Mouse (Mus musculus): ENCODE results near the gene Kif22. TPM values are rescaled to one million over a fixed set of nuclear protein-coding genes. Genes with fewer than 3 reads are reported as not detected.

Kif22 gene
- polyA plus RNA-seq, 1 experiment from 2014 or later: 52.9 TPM

GRCm38 (mm10) chr7:127014320-127014719, 28.0 kb downstream of the Kif22 start, which contains the start of gene Mvp:
Gene Mvp, minus strand, starts transcription at chr7:127014621.
- H3K4me3 ChIP-seq (replicated peaks; ENCODE audit: low read length): peak within 1 kb of the TSS; percentile 21
- H3K9ac ChIP-seq (replicated peaks; ENCODE audit: low read depth, low read length): no peak within 1 kb of the TSS
- H3K4me2 ChIP-seq (ENCODE audit: low read length): peak within 1 kb of the TSS; percentile 13; the same call in 1 of the 2 replicates
- peaks cover 11% of the 10 kb centered on the region; the same call in 1 of the 2 replicates for H3K36me3 ChIP-seq (ENCODE audit: control insufficient read depth, insufficient read depth)
- no peak for ATAC-seq
- H3K27ac ChIP-seq (ENCODE audit: low read length): no peak within 1 kb of the TSS
- H3K4me1 ChIP-seq (replicated peaks; ENCODE audit: control insufficient read depth, insufficient read depth, low read length): peaks cover 39% of the 10 kb centered on the region
- H3K27me3 ChIP-seq (replicated peaks; ENCODE audit: control insufficient read depth, insufficient read depth, low read length): no peaks in the 10 kb centered on the region
- WGBS: 79% methylated on average over 11 of the region's 11 CpGs
- H3K9me3 ChIP-seq (ENCODE audit: control insufficient read depth, low read length): no peaks in the 10 kb centered on the region

GRCm38 (mm10) chr7:127013385-127013784, 28.9 kb downstream of the Kif22 start:
- H3K4me3 ChIP-seq (replicated peaks; ENCODE audit: low read length): no peak overlapping the region
- no peaks in the 10 kb centered on the region for H3K9me3 ChIP-seq (ENCODE audit: control insufficient read depth, low read length)
- H3K27me3 ChIP-seq (replicated peaks; ENCODE audit: control insufficient read depth, insufficient read depth, low read length): no peaks in the 10 kb centered on the region
- H3K4me2 ChIP-seq (ENCODE audit: low read length): no peak overlapping the region
- no peak overlapping the region for H3K9ac ChIP-seq (replicated peaks; ENCODE audit: low read depth, low read length)
- no peak overlapping the region for H3K27ac ChIP-seq (ENCODE audit: low read length)
- 93% methylated on average over 6 of the region's 6 CpGs for WGBS
- H3K36me3 ChIP-seq (ENCODE audit: control insufficient read depth, insufficient read depth): peaks cover 11% of the 10 kb centered on the region; the same call in 1 of the 2 replicates
- no peak for ATAC-seq
- H3K4me1 ChIP-seq (replicated peaks; ENCODE audit: control insufficient read depth, insufficient read depth, low read length): peaks cover 37% of the 10 kb centered on the region

GRCm38 (mm10) chr7:127012845-127013244, 29.4 kb downstream of the Kif22 start:
- Histone ChIP-seq H3K9me3 (ENCODE audit: control insufficient read depth, low read length) (no peaks in the 10 kb centered on the region), H3K9ac (replicated peaks; ENCODE audit: low read depth, low read length) (no peak overlapping the region), H3K4me3 (replicated peaks; ENCODE audit: low read length) (no peak overlapping the region), H3K4me2 (ENCODE audit: low read length) (no peak overlapping the region), H3K36me3 (ENCODE audit: control insufficient read depth, insufficient read depth) (peaks cover 11% of the 10 kb centered on the region; the same call in 1 of the 2 replicates), H3K27me3 (replicated peaks; ENCODE audit: control insufficient read depth, insufficient read depth, low read length) (no peaks in the 10 kb centered on the region), H3K27ac (ENCODE audit: low read length) (no peak overlapping the region), H3K4me1 (replicated peaks; ENCODE audit: control insufficient read depth, insufficient read depth, low read length) (peaks cover 37% of the 10 kb centered on the region)
- 97% methylated on average over 10 of the region's 10 CpGs for WGBS
- ATAC-seq: no peak

GRCm38 (mm10) chr7:127012374-127012773, 29.9 kb downstream of the Kif22 start:
- Histone ChIP-seq H3K9ac (replicated peaks; ENCODE audit: low read depth, low read length) (no peak overlapping the region), H3K4me1 (replicated peaks; ENCODE audit: control insufficient read depth, insufficient read depth, low read length) (peaks cover 32% of the 10 kb centered on the region), H3K4me2 (ENCODE audit: low read length) (no peak overlapping the region), H3K4me3 (replicated peaks; ENCODE audit: low read length) (no peak overlapping the region), H3K36me3 (ENCODE audit: control insufficient read depth, insufficient read depth) (peaks cover 11% of the 10 kb centered on the region; the same call in 1 of the 2 replicates), H3K9me3 (ENCODE audit: control insufficient read depth, low read length) (no peaks in the 10 kb centered on the region), H3K27ac (ENCODE audit: low read length) (no peak overlapping the region), H3K27me3 (replicated peaks; ENCODE audit: control insufficient read depth, insufficient read depth, low read length) (no peaks in the 10 kb centered on the region)
- no peak for ATAC-seq
- WGBS: 91% methylated on average over 6 of the region's 6 CpGs

DNA sequence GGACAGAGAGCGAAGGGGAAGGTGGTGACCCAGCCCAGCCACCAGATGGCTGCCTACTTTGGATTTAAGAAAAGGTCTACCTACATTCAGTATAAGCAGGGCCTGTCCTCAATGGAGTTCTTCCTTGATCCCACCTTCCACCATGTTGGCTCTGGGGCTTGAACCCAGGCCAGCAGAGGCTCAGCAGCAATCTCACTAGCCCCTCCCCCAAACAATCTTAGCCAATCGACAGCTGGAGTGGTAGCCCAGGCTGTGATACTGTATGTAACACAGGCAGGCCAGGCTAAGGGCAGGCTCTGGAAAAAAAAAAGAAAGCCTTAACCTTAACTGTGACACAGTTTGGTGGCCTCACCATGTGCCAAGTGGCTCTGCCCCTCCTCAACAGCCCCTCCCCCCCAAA, 30.6 kb downstream of the Kif22 start:
- Histone ChIP-seq H3K4me2 (ENCODE audit: low read length) (no peak overlapping the region), H3K9me3 (ENCODE audit: control insufficient read depth, low read length) (no peaks in the 10 kb centered on the region), H3K9ac (replicated peaks; ENCODE audit: low read depth, low read length) (no peak overlapping the region), H3K27ac (ENCODE audit: low read length) (no peak overlapping the region), H3K36me3 (ENCODE audit: control insufficient read depth, insufficient read depth) (peaks cover 11% of the 10 kb centered on the region; the same call in 1 of the 2 replicates), H3K4me1 (replicated peaks; ENCODE audit: control insufficient read depth, insufficient read depth, low read length) (peaks cover 32% of the 10 kb centered on the region), H3K4me3 (replicated peaks; ENCODE audit: low read length) (no peak overlapping the region), H3K27me3 (replicated peaks; ENCODE audit: control insufficient read depth, insufficient read depth, low read length) (no peaks in the 10 kb centered on the region)
- 84% methylated on average over 2 of the region's 2 CpGs for WGBS
- no peak for ATAC-seq

DNA sequence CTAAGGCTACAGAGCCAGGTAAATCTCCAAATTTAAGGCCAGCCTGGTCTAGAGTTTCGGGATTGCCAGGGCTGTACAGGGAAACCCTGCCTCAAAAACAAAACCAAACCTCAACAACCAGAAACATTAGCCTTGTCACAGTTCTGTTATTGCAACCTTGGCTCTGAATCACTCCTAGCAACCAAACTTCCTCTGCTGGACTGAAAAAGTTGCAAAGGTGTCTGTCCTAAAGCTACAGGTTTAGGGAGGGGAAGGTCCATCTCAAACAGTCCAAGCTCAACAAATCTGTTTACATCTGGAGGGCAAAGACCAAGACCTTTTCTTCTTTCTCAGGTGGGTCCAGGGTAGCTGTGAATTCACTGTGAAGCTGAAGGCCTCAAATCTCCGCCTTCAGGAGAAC, 31.2 kb downstream of the Kif22 start:
- peaks cover 11% of the 10 kb centered on the region; the same call in 1 of the 2 replicates for H3K36me3 ChIP-seq (ENCODE audit: control insufficient read depth, insufficient read depth)
- no peak overlapping the region for H3K4me3 ChIP-seq (replicated peaks; ENCODE audit: low read length)
- H3K4me1 ChIP-seq (replicated peaks; ENCODE audit: control insufficient read depth, insufficient read depth, low read length): peaks cover 30% of the 10 kb centered on the region
- no peaks in the 10 kb centered on the region for H3K27me3 ChIP-seq (replicated peaks; ENCODE audit: control insufficient read depth, insufficient read depth, low read length)
- no peaks in the 10 kb centered on the region for H3K9me3 ChIP-seq (ENCODE audit: control insufficient read depth, low read length)
- WGBS: 95% methylated on average over 2 of the region's 2 CpGs
- no peak overlapping the region for H3K9ac ChIP-seq (replicated peaks; ENCODE audit: low read depth, low read length)
- no peak overlapping the region for H3K27ac ChIP-seq (ENCODE audit: low read length)
- ATAC-seq: no peak
- H3K4me2 ChIP-seq (ENCODE audit: low read length): no peak overlapping the region

GRCm38 (mm10) chr7:127009307-127010085, 32.8 kb downstream of the Kif22 start:
- ATAC-seq: 0 out of 2 replicates have a peak, but pooled peaks have one; percentile 11
- Histone ChIP-seq H3K4me3 (replicated peaks; ENCODE audit: low read length) (no peak overlapping the region), H3K4me1 (replicated peaks; ENCODE audit: control insufficient read depth, insufficient read depth, low read length) (peaks cover 18% of the 10 kb centered on the region), H3K9me3 (ENCODE audit: control insufficient read depth, low read length) (no peaks in the 10 kb centered on the region), H3K9ac (replicated peaks; ENCODE audit: low read depth, low read length) (no peak overlapping the region; the same call in 1 of the 2 replicates), H3K27me3 (replicated peaks; ENCODE audit: control insufficient read depth, insufficient read depth, low read length) (no peaks in the 10 kb centered on the region), H3K36me3 (ENCODE audit: control insufficient read depth, insufficient read depth) (peaks cover 8% of the 10 kb centered on the region; the same call in 1 of the 2 replicates), H3K27ac (ENCODE audit: low read length) (peak overlapping the region; percentile 91), H3K4me2 (ENCODE audit: low read length) (no peak overlapping the region)
- 75% methylated on average over 17 of the region's 17 CpGs for WGBS

GRCm38 (mm10) chr7:127008239-127009019, 33.8 kb downstream of the Kif22 start:
- Histone ChIP-seq H3K4me2 (ENCODE audit: low read length) (no peak overlapping the region), H3K9me3 (ENCODE audit: control insufficient read depth, low read length) (no peaks in the 10 kb centered on the region), H3K27me3 (replicated peaks; ENCODE audit: control insufficient read depth, insufficient read depth, low read length) (no peaks in the 10 kb centered on the region), H3K36me3 (ENCODE audit: control insufficient read depth, insufficient read depth) (peaks cover 4% of the 10 kb centered on the region; the same call in 1 of the 2 replicates), H3K4me3 (replicated peaks; ENCODE audit: low read length) (no peak overlapping the region), H3K9ac (replicated peaks; ENCODE audit: low read depth, low read length) (0 out of 2 replicates have a peak overlapping the region, but pooled peaks have one; percentile 19), H3K27ac (ENCODE audit: low read length) (peak overlapping the region; percentile 91), H3K4me1 (replicated peaks; ENCODE audit: control insufficient read depth, insufficient read depth, low read length) (peaks cover 13% of the 10 kb centered on the region)
- ATAC-seq: peak; percentile 91
- 62% methylated on average over 9 of the region's 9 CpGs for WGBS

Data from forebrain, embryonic 16.5 days (tissue).